Mouse (Mus musculus) liver, postnatal 0 days (tissue): Measurements from ENCODE around the gene Tmem11. TPM values are rescaled to one million over a fixed set of nuclear protein-coding genes. Genes with fewer than 3 reads are reported as not detected.

ENCODE experiments used
- ATAC-seq: fragments of 200-750 bp; cut with Nextera tagmentation; 2 replicates; pipeline ENCODE4 v1.8.0; 2017; ENCODE audit warnings: mild to moderate bottlenecking, moderate library complexity
- DNase-seq: peaks from one replicate; pipeline ENCODE4 v3.0.0-alpha.2; 2016
- H3K27ac ChIP-seq: fragments of 300-500 bp; sonication (generic); 2 replicates; pipeline ENCODE4 v1.5.1; 2014; ENCODE audit warnings: antibody characterized with exemption, moderate library complexity, mild to moderate bottlenecking, low read depth
- H3K27me3 ChIP-seq: fragments of 300-500 bp; sonication (generic); 2 replicates; pipeline ENCODE4 v1.6.1; 2014; ENCODE audit warnings: low read length, control low read depth, mixed read lengths; ENCODE audit not compliant: insufficient read depth
- H3K36me3 ChIP-seq: fragments of 300-500 bp; sonication (generic); replicated peaks from 2 replicates; pipeline ENCODE4 v1.6.1; 2014; ENCODE audit warnings: mild to moderate bottlenecking, control low read depth, low read length, moderate library complexity, mixed read lengths; ENCODE audit not compliant: insufficient read depth
- H3K4me1 ChIP-seq: fragments of 300-500 bp; sonication (generic); 2 replicates; pipeline ENCODE4 v1.6.1; 2014; ENCODE audit warnings: antibody characterized with exemption, mild to moderate bottlenecking, control low read depth; ENCODE audit not compliant: insufficient read depth
- H3K4me2 ChIP-seq: fragments of 300-500 bp; sonication (generic); 2 replicates; pipeline ENCODE4 v1.6.1; 2014; ENCODE audit warnings: low read depth, mild to moderate bottlenecking, low read length, moderate library complexity, mixed read lengths
- H3K4me3 ChIP-seq: fragments of 300-500 bp; sonication (generic); 2 replicates; pipeline ENCODE4 v1.5.1; 2014; ENCODE audit warnings: low read depth, low read length
- H3K9ac ChIP-seq: fragments of 300-500 bp; sonication (generic); replicated peaks from 2 replicates; pipeline ENCODE4 v1.6.1; 2014; ENCODE audit warnings: mild to moderate bottlenecking, moderate library complexity
- H3K9me3 ChIP-seq: fragments of 300-500 bp; sonication (generic); 2 replicates; pipeline ENCODE4 v1.6.1; 2016; ENCODE audit warnings: mild to moderate bottlenecking, control low read depth, low read length, mixed read lengths
- CTCF ChIP-seq: sonication (generic); IDR thresholded peaks from 2 replicates; pipeline ENCODE4 v1.5.1; 2016; ENCODE audit warnings: antibody characterized with exemption, low read depth
- EP300 ChIP-seq: IDR thresholded peaks from 2 replicates; pipeline ENCODE4 v1.6.1; 2016; ENCODE audit warnings: antibody characterized with exemption, low read depth, mild to moderate bottlenecking
- WGBS: fragments of 180-500 bp; shearing (Covaris S2); extraction: QIAGEN DNeasy Blood & Tissue Kit; methylation state at CpG from one replicate; pipeline ENCODE4 v1.1.7; 2014; ENCODE audit not compliant: insufficient replicate concordance; 5-methylcytosine and 5-hydroxymethylcytosine counted together
- polyA plus RNA-seq: library from polyadenylated mRNA; unstranded; fragments of >200 nt; fragmentation: Nextera tagmentation; extraction: Ambion mirVana; gene quantifications from 2 replicates; pipeline ENCODE4 v1.2.1, GENCODE M21; 2015

Tmem11 gene
- 26.7 and 28.8 TPM in 2 replicates for polyA plus RNA-seq

- peak; percentile 95 for DNase-seq
- WGBS, result under 1% methylated on average over 60 of the region's 62 CpGs
- Histone ChIP-seq H3K4me1 (peaks cover 31% of the 10 kb centered on the region), H3K36me3 (no peaks in the 10 kb centered on the region), H3K9me3 (no peaks in the 10 kb centered on the region), H3K4me2 (peak within 1 kb of the TSS; percentile 96), H3K4me3 (peak within 1 kb of the TSS; percentile 89), H3K27ac (peak within 1 kb of the TSS; percentile 98), H3K27me3 (no peaks in the 10 kb centered on the region), H3K9ac (peak within 1 kb of the TSS; percentile 97)
- no peak for TF ChIP-seq EP300
- no peak; the same call in 1 of the 2 replicates for TF ChIP-seq CTCF
- ATAC-seq, result peak; percentile 98
Measured at GRCm38 (mm10) chr11:60878675-60879294, at the start of gene Tmem11. Gene Tmem11 (minus strand): TSS chr11:60879272.

- H3K4me3 ChIP-seq, result no peak overlapping the region
- peaks cover 47% of the 10 kb centered on the region for H3K4me1 ChIP-seq
- WGBS, result 0% methylated on average over 9 of the region's 9 CpGs
- H3K9me3 ChIP-seq, result no peaks in the 10 kb centered on the region
- DNase-seq (peak; percentile 92), ATAC-seq (peak; percentile 54)
- no peaks in the 10 kb centered on the region for H3K36me3 ChIP-seq
- H3K4me2 ChIP-seq, result peak overlapping the region; percentile 57
- H3K27me3 ChIP-seq, result no peaks in the 10 kb centered on the region
- 0 out of 2 replicates have a peak overlapping the region, but pooled peaks have one; percentile 49 for H3K27ac ChIP-seq
- H3K9ac ChIP-seq, result no peak overlapping the region
- no peak for TF ChIP-seq EP300
- peak; percentile 98 for TF ChIP-seq CTCF
Measured at GRCm38 (mm10) chr11:60927264-60927663, 48.2 kb upstream of the Tmem11 start.

GRCm38 (mm10) chr11:60924981-60925380, 45.9 kb upstream of the Tmem11 start:
- Histone ChIP-seq H3K36me3 (0 out of 2 replicates have a peak, but pooled peaks cover 2% of the 10 kb centered on the region), H3K4me2 (peak overlapping the region; percentile 57), H3K9me3 (no peaks in the 10 kb centered on the region), H3K27ac (peak overlapping the region; percentile 57; the same call in 1 of the 2 replicates), H3K4me1 (peaks cover 43% of the 10 kb centered on the region), H3K4me3 (no peak overlapping the region), H3K27me3 (no peaks in the 10 kb centered on the region), H3K9ac (peak overlapping the region; percentile 21; the same call in 1 of the 2 replicates)
- WGBS, result 59% methylated on average over 1 of the region's 1 CpGs
- ATAC-seq (0 out of 2 replicates have a peak, but pooled peaks have one; percentile 24), DNase-seq (no peak)
- TF ChIP-seq CTCF, result no peak
- TF ChIP-seq EP300, result no peak

- peaks cover 46% of the 10 kb centered on the region for H3K4me1 ChIP-seq
- H3K27ac ChIP-seq, result peak overlapping the region; percentile 57; the same call in 1 of the 2 replicates
- H3K9me3 ChIP-seq, result no peaks in the 10 kb centered on the region
- WGBS, result 42% methylated on average over 6 of the region's 6 CpGs
- no peaks in the 10 kb centered on the region for H3K27me3 ChIP-seq
- TF ChIP-seq EP300 (no peak), CTCF (no peak)
- DNase-seq (peak; percentile 67), ATAC-seq (peak; percentile 85)
- H3K9ac ChIP-seq, result no peak overlapping the region
- H3K36me3 ChIP-seq, result 0 out of 2 replicates have a peak, but pooled peaks cover 2% of the 10 kb centered on the region
- H3K4me2 ChIP-seq, result peak overlapping the region; percentile 57
- no peak overlapping the region for H3K4me3 ChIP-seq
Measured at GRCm38 (mm10) chr11:60924498-60924897, 45.4 kb upstream of the Tmem11 start.

DNA sequence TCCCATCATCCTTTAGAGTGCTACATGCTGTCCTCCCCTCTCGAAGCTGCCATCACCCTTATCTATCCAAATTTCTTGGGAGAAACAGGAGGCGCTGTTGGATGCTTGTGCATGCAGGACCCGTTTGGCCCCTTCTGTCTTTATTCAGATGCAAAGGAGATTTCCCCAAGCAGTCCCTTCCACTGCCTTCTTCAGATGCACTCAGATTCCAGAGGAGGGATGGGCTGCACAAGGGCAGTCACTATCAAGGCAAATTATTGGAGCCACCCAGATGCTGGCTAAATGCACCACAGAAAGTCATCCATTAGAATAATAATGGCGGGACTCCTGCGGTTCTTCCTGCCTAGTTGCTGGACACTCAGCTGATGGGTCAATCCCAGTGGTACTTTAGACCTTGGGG, 43.9 kb upstream of the Tmem11 start:
- H3K9ac ChIP-seq, result no peak overlapping the region
- no peak overlapping the region for H3K4me3 ChIP-seq
- no peaks in the 10 kb centered on the region for H3K9me3 ChIP-seq
- H3K36me3 ChIP-seq, result 0 out of 2 replicates have a peak, but pooled peaks cover 2% of the 10 kb centered on the region
- peaks cover 46% of the 10 kb centered on the region for H3K4me1 ChIP-seq
- ATAC-seq, result no peak
- H3K27me3 ChIP-seq, result no peaks in the 10 kb centered on the region
- WGBS, result 89% methylated on average over 5 of the region's 5 CpGs
- DNase-seq, result no peak
- no peak overlapping the region for H3K27ac ChIP-seq
- 0 out of 2 replicates have a peak overlapping the region, but pooled peaks have one; percentile 36 for H3K4me2 ChIP-seq
- no peak for TF ChIP-seq EP300
- no peak for TF ChIP-seq CTCF

GRCm38 (mm10) chr11:60922195-60922594, 43.1 kb upstream of the Tmem11 start:
- Histone ChIP-seq H3K27me3 (no peaks in the 10 kb centered on the region), H3K27ac (peak overlapping the region; percentile 29; the same call in 1 of the 2 replicates), H3K4me1 (peaks cover 41% of the 10 kb centered on the region), H3K36me3 (0 out of 2 replicates have a peak, but pooled peaks cover 2% of the 10 kb centered on the region), H3K4me2 (peak overlapping the region; percentile 36), H3K9me3 (no peaks in the 10 kb centered on the region), H3K4me3 (no peak overlapping the region), H3K9ac (no peak overlapping the region; the same call in 1 of the 2 replicates)
- no peak for TF ChIP-seq CTCF
- peak; percentile 53; the same call in 1 of the 2 replicates for TF ChIP-seq EP300
- ATAC-seq (no peak), DNase-seq (no peak)
- 64% methylated on average over 1 of the region's 1 CpGs for WGBS
